ENCODE assay signal across 8 mouse cellular contexts in genomic region chr9:119402253-119403235, GRCm38 (mm10). TPM values are rescaled to one million over a fixed set of nuclear protein-coding genes. Genes with fewer than 3 reads are reported as not detected.
A peak's percentile ranks its signal among the peaks of the same experiment; 100 is the strongest.
DNase-seq lines count a peak whose midpoint lies in the region; ATAC-seq and TF ChIP-seq lines count a peak whose summit lies in the region.

No protein-coding gene starts in this region.

- no peak for TF ChIP-seq EP300 in heart, adult 2 months (IDR thresholded peaks at IDR 0.05; ENCODE audit: insufficient read depth, low read depth, low read length)

- H3K27ac ChIP-seq in heart, adult 2 months = peak overlapping the region; percentile 90
- peak overlapping the region; percentile 88 for H3K27ac ChIP-seq in liver, embryonic 11.5 days (ENCODE audit: low read depth, low read length)

- peak overlapping the region; percentile 93 for H3K4me3 ChIP-seq in megakaryocyte, embryonic 14.5 days (replicated peaks)
- peak overlapping the region; percentile 88 for H3K4me3 ChIP-seq in heart, adult 2 months
- H3K4me3 ChIP-seq in liver, embryonic 11.5 days (ENCODE audit: low read depth, low read length) = peak overlapping the region; percentile 70

- peaks cover 71% of the 10 kb centered on the region for H3K27me3 ChIP-seq in megakaryocyte, embryonic 14.5 days (replicated peaks)
- H3K27me3 ChIP-seq in heart, adult 2 months (ENCODE audit: control insufficient read depth, insufficient read depth, low read length) = no peaks in the 10 kb centered on the region
- H3K27me3 ChIP-seq in liver, embryonic 11.5 days (replicated peaks; ENCODE audit: control insufficient read depth, insufficient read depth, low read length) = peaks cover 13% of the 10 kb centered on the region

- peak overlapping the region; percentile 97 for H3K4me2 ChIP-seq in liver, embryonic 11.5 days

- TF ChIP-seq CTCF in heart, adult 2 months (IDR thresholded peaks at IDR 0.05) = no peak

- peaks cover 2% of the 10 kb centered on the region; the same call in 1 of the 2 replicates for H3K79me2 ChIP-seq in heart, adult 2 months (replicated peaks; ENCODE audit: control insufficient read depth, insufficient read depth, low read length)

- peak; percentile 26 for DNase-seq in embryo, embryonic 11.5 days (ENCODE audit: low read depth, low spot score)
- peak; percentile 73 to 75 for DNase-seq in heart, adult 2 months
- DNase-seq in kidney, adult 9 months = peak; percentile 55
- peak; percentile 68 for DNase-seq in liver, embryonic 11.5 days (ENCODE audit: low spot score)
- DNase-seq in neural tube, embryonic 10.5 days (ENCODE audit: extremely low spot score, low spot score) = peak; percentile 74
- DNase-seq in thymus, adult 18-20 months = peak; percentile 17 to 27

- intact Hi-C loops in heart, adult 2 months (cut with DNase I) = loop anchor here (5.0 kb wide), 1 partner anchor 60 kb away; the partner anchor contains the start of gene Myd88

- H3K9me3 ChIP-seq in megakaryocyte, embryonic 14.5 days = peaks cover 4% of the 10 kb centered on the region
- no peaks in the 10 kb centered on the region for H3K9me3 ChIP-seq in liver, embryonic 11.5 days (ENCODE audit: control insufficient read depth, low read length)

- H3K36me3 ChIP-seq in megakaryocyte, embryonic 14.5 days (replicated peaks; ENCODE audit: low read length) = no peaks in the 10 kb centered on the region
- H3K36me3 ChIP-seq in heart, adult 2 months (ENCODE audit: control insufficient read depth, insufficient read depth, low read length) = no peaks in the 10 kb centered on the region
- no peaks in the 10 kb centered on the region for H3K36me3 ChIP-seq in liver, embryonic 11.5 days (ENCODE audit: control insufficient read depth, insufficient read depth, low read length)

- no peak for TF ChIP-seq POLR2A in heart, adult 2 months (IDR thresholded peaks at IDR 0.05; ENCODE audit: insufficient read depth, low read depth, low read length)

- H3K4me1 ChIP-seq in megakaryocyte, embryonic 14.5 days = peaks cover 31% of the 10 kb centered on the region
- peaks cover 6% of the 10 kb centered on the region for H3K4me1 ChIP-seq in heart, adult 2 months (ENCODE audit: control insufficient read depth, insufficient read depth, low read length)
- H3K4me1 ChIP-seq in liver, embryonic 11.5 days (replicated peaks; ENCODE audit: control insufficient read depth, insufficient read depth, low read length) = peaks cover 9% of the 10 kb centered on the region; the same call in 1 of the 2 replicates

- under 1% methylated on average over 127 of the region's 127 CpGs for WGBS in heart, adult 2 months
- under 1% methylated on average over 124 of the region's 127 CpGs for WGBS in liver, embryonic 11.5 days

- ATAC-seq in megakaryocyte, adult 5-6 weeks (ENCODE audit: poor library complexity, severe bottlenecking) = no peak
- ATAC-seq in liver, embryonic 11.5 days (replicated peaks; ENCODE audit: low FRiP score) = peak; percentile 55

- H3K9ac ChIP-seq in heart, adult 2 months (ENCODE audit: low read depth, low read length) = peak overlapping the region; percentile 90
- peak overlapping the region; percentile 92 for H3K9ac ChIP-seq in liver, embryonic 11.5 days (ENCODE audit: low read depth, low read length)

RNA-seq across cellular contexts. Expression of gene Acvr2b, which starts 0.6 kb away (rescaled TPM):
- 0.81 and 0.87 TPM in 2 replicates for polyA plus RNA-seq in megakaryocyte, embryonic 14.5 days (2012; ENCODE audit: insufficient read depth, low replicate concordance)
- total RNA-seq in megakaryocyte, adult 5-6 weeks (2015) = 1.1 and 1.7 TPM in 2 replicates
- total RNA-seq in megakaryocyte, adult 5-6 weeks (2017) = 0.37 and 0.57 TPM in 2 replicates
- total RNA-seq in heart, adult 2 months (2021) = 1 to 10 TPM; 4.6 to 6.8 TPM
- 2.2 and 3.1 TPM in 2 replicates for polyA plus RNA-seq in heart, adult 2 months (2012; rRNA removed)
- 15.8 and 16.4 TPM in 2 replicates for polyA plus RNA-seq in liver, embryonic 11.5 days (2014; fragmentation: Nextera tagmentation; extraction: Ambion mirVana)

RNA-seq across cellular contexts. Expression of gene Slc22a14, which starts 37.2 kb away (rescaled TPM):
- polyA plus RNA-seq in megakaryocyte, embryonic 14.5 days (2012; ENCODE audit: insufficient read depth, low replicate concordance) = not detected in 2 replicates
- total RNA-seq in megakaryocyte, adult 5-6 weeks (2015) = not detected in 2 replicates
- not detected in 2 replicates for total RNA-seq in megakaryocyte, adult 5-6 weeks (2017)
- total RNA-seq in heart, adult 2 months (2021) = not detected
- polyA plus RNA-seq in heart, adult 2 months (2012; rRNA removed) = 0.35 and 0.78 TPM in 2 replicates
- not detected in 2 replicates for polyA plus RNA-seq in liver, embryonic 11.5 days (2014; fragmentation: Nextera tagmentation; extraction: Ambion mirVana)

RNA-seq across cellular contexts. Expression of gene Exog, which starts 42.2 kb away (rescaled TPM):
- polyA plus RNA-seq in megakaryocyte, embryonic 14.5 days (2012; ENCODE audit: insufficient read depth, low replicate concordance) = 0.72 TPM in 1 of 2 replicates, not detected in the other
- total RNA-seq in megakaryocyte, adult 5-6 weeks (2015) = 3.5 and 5.9 TPM in 2 replicates
- total RNA-seq in megakaryocyte, adult 5-6 weeks (2017) = 2.1 and 3.0 TPM in 2 replicates
- 1 to 10 TPM; 2.0 to 3.1 TPM for total RNA-seq in heart, adult 2 months (2021)
- polyA plus RNA-seq in heart, adult 2 months (2012; rRNA removed) = 1.7 and 2.8 TPM in 2 replicates
- 18.7 and 22.5 TPM in 2 replicates for polyA plus RNA-seq in liver, embryonic 11.5 days (2014; fragmentation: Nextera tagmentation; extraction: Ambion mirVana)

RNA-seq across cellular contexts. Expression of gene Xylb, which starts 45.4 kb away (rescaled TPM):
- 0.09 and 0.70 TPM in 2 replicates for polyA plus RNA-seq in megakaryocyte, embryonic 14.5 days (2012; ENCODE audit: insufficient read depth, low replicate concordance)
- 0.60 and 1.7 TPM in 2 replicates for total RNA-seq in megakaryocyte, adult 5-6 weeks (2015)
- 0.89 and 1.9 TPM in 2 replicates for total RNA-seq in megakaryocyte, adult 5-6 weeks (2017)
- under 1 TPM; 0.16 to 0.18 TPM for total RNA-seq in heart, adult 2 months (2021)
- 0.67 and 1.2 TPM in 2 replicates for polyA plus RNA-seq in heart, adult 2 months (2012; rRNA removed)
- polyA plus RNA-seq in liver, embryonic 11.5 days (2014; fragmentation: Nextera tagmentation; extraction: Ambion mirVana) = 9.5 and 11.0 TPM in 2 replicates

Comparison
In these comparisons a context has a peak if more than half of its experiments do, and no peak if none do; other contexts are left out.
1. DNase-seq: peak in every context shown above with its lines; median percentile 74 in heart, adult 2 months; 74 in neural tube, embryonic 10.5 days; 68 in liver, embryonic 11.5 days; 55 in kidney, adult 9 months; 26 in embryo, embryonic 11.5 days; 22 in thymus, adult 18-20 months.